25 mouse cellular contexts compared by ENCODE assay signal in the genomic region with DNA sequence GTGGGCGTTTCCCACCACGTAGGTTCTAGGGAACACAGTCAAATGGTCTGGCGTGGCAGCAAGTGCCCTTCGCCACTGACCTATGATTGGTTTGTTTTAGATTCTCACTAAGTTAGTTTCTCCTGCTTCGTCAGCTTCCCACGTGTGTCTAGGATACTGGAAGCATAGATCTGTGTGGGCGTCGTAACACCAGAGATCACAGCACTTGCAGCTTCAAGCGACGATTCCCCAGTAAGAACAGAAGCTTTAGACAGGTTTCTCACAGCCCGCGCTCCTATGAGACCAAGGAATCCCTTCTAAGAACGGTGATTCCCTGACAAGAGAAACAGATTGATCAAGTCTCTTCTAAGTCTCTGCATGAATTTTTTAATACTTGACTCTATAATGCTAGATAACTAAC.
"Had no signal": no experiment of that assay in that cellular context is flagged by ENCODE, and none has a peak within 500 bp of the region (broad histone marks: within the 10 kb centered on the region; RNA-seq: fewer than 3 reads in every experiment).

No protein-coding gene starts in this region.

- H3K9me3 ChIP-seq: embryonic facial prominence, embryonic 10.5 days; embryonic facial prominence, embryonic 12.5 days; embryonic facial prominence, embryonic 13.5 days; embryonic facial prominence, embryonic 15.5 days; forebrain, embryonic 10.5 days; forebrain, embryonic 12.5 days; forebrain, embryonic 13.5 days; forebrain, embryonic 15.5 days had no signal

- ATAC-seq: forebrain, embryonic 13.5 days; forebrain, embryonic 14.5 days; forebrain, embryonic 15.5 days; forebrain, postnatal 0 days had no signal

- H3K4me2 ChIP-seq: embryonic facial prominence, embryonic 12.5 days; embryonic facial prominence, embryonic 13.5 days; embryonic facial prominence, embryonic 15.5 days; forebrain, embryonic 12.5 days; forebrain, embryonic 13.5 days; forebrain, embryonic 15.5 days had no signal

- H3K27ac ChIP-seq: embryonic facial prominence, embryonic 10.5 days; embryonic facial prominence, embryonic 12.5 days; embryonic facial prominence, embryonic 13.5 days; embryonic facial prominence, embryonic 15.5 days; forebrain, embryonic 10.5 days; forebrain, embryonic 12.5 days; forebrain, embryonic 13.5 days; forebrain, embryonic 15.5 days; gastrocnemius, adult 2 months; heart, adult 2 months had no signal

- H3K9ac ChIP-seq: embryonic facial prominence, embryonic 12.5 days; embryonic facial prominence, embryonic 13.5 days; embryonic facial prominence, embryonic 15.5 days; forebrain, embryonic 12.5 days; forebrain, embryonic 13.5 days; forebrain, embryonic 15.5 days; forebrain, postnatal 0 days had no signal

- H3K27me3 ChIP-seq: embryonic facial prominence, embryonic 12.5 days; embryonic facial prominence, embryonic 13.5 days; embryonic facial prominence, embryonic 15.5 days; forebrain, embryonic 12.5 days; forebrain, embryonic 13.5 days; forebrain, embryonic 15.5 days had no signal

- H3K4me1 ChIP-seq: embryonic facial prominence, embryonic 10.5 days; embryonic facial prominence, embryonic 12.5 days; embryonic facial prominence, embryonic 13.5 days; embryonic facial prominence, embryonic 15.5 days; forebrain, embryonic 10.5 days; forebrain, embryonic 12.5 days; forebrain, embryonic 13.5 days; forebrain, embryonic 15.5 days had no signal

- DNase-seq: cerebellum, adult 2 months; cerebellum, adult 8-10 months; cerebellum, adult 9-10 months; cerebellum, adult 9-11 months; cerebellum, postnatal 25 days; cerebellum, postnatal 36 days; embryo, embryonic 11 days; forebrain, postnatal 0 days; gastrocnemius, adult 2 months; gastrocnemius, postnatal 10 days; gastrocnemius, postnatal 14 days; gastrocnemius, postnatal 25 days; gastrocnemius, postnatal 36 days; heart, adult 18-20 months; heart, adult 2 months had no signal

- H3K4me3 ChIP-seq: embryonic facial prominence, embryonic 10.5 days; embryonic facial prominence, embryonic 12.5 days; embryonic facial prominence, embryonic 13.5 days; embryonic facial prominence, embryonic 15.5 days; erythroblast, embryonic 14.5 days; forebrain, embryonic 10.5 days; forebrain, embryonic 12.5 days; forebrain, embryonic 13.5 days; forebrain, embryonic 15.5 days; gastrocnemius, adult 2 months; heart, adult 2 months had no signal

- H3K36me3 ChIP-seq: embryonic facial prominence, embryonic 10.5 days; embryonic facial prominence, embryonic 12.5 days; embryonic facial prominence, embryonic 13.5 days; embryonic facial prominence, embryonic 15.5 days; forebrain, embryonic 10.5 days; forebrain, embryonic 12.5 days; forebrain, embryonic 15.5 days had no signal
